Mouse (Mus musculus) heart, adult 2 months (tissue): ENCODE data around the gene Gbx1. TPM values are rescaled to one million over a fixed set of nuclear protein-coding genes. Genes with fewer than 3 reads are reported as not detected.

Experiments used
- DNase-seq, 2 experiments: peaks; one replicate each; pipeline ENCODE4 v3.0.0; 2021
- H3K27ac ChIP-seq: fragments of 200-600 bp; 2 replicates; pipeline ENCODE4 v1.8.1; 2022
- H3K27me3 ChIP-seq: fragments of 200-500 bp; 2 replicates; pipeline ENCODE4 v1.6.1; 2012; ENCODE audit warnings: mild to moderate bottlenecking, low read length, inconsistent platforms, mixed read lengths; ENCODE audit not compliant: control insufficient read depth, insufficient read depth
- H3K36me3 ChIP-seq: fragments of 200-500 bp; 2 replicates; pipeline ENCODE4 v1.6.1; 2012; ENCODE audit warnings: low read length, inconsistent platforms; ENCODE audit not compliant: control insufficient read depth, insufficient read depth
- H3K4me1 ChIP-seq: fragments of 200-500 bp; 2 replicates; pipeline ENCODE4 v1.6.1; 2011; ENCODE audit warnings: low read length; ENCODE audit not compliant: control insufficient read depth, insufficient read depth
- H3K4me3 ChIP-seq: fragments of 200-600 bp; 2 replicates; pipeline ENCODE4 v1.8.1; 2022
- H3K79me2 ChIP-seq: fragments of 200-500 bp; replicated peaks from 2 replicates; pipeline ENCODE4 v1.6.1; 2012; ENCODE audit warnings: mild to moderate bottlenecking, inconsistent platforms, low read length, moderate library complexity, mixed read lengths; ENCODE audit not compliant: control insufficient read depth, insufficient read depth
- H3K9ac ChIP-seq: fragments of 200-500 bp; 2 replicates; pipeline ENCODE4 v1.6.1; 2012; ENCODE audit warnings: low read depth, mild to moderate bottlenecking, control low read depth, inconsistent platforms, low read length, mixed read lengths
- CTCF ChIP-seq: fragments of 200-600 bp; IDR thresholded peaks from 2 replicates; pipeline ENCODE4 v1.8.1; 2022; ENCODE audit warnings: antibody characterized with exemption, mild to moderate bottlenecking, moderate library complexity
- EP300 ChIP-seq: fragments of 200-500 bp; IDR thresholded peaks from 2 replicates; pipeline ENCODE4 v1.6.1; 2011; ENCODE audit warnings: low read depth, low read length, control low read depth; ENCODE audit not compliant: insufficient read depth
- POLR2A ChIP-seq: fragments of 200-500 bp; IDR thresholded peaks from 2 replicates; pipeline ENCODE4 v1.6.1; 2011; ENCODE audit warnings: mild to moderate bottlenecking, low read depth, low read length, control low read depth; ENCODE audit not compliant: insufficient read depth
- WGBS: fragments of 180-500 bp; shearing (Covaris S2); methylation state at CpG from one replicate; pipeline ENCODE4 v1.1.7; 2018; 5-methylcytosine and 5-hydroxymethylcytosine counted together
- intact Hi-C: fragments of 180-260 bp; cut with DNase I; formaldehyde crosslinking; loops from one replicate; pipeline ENCODE4 v1.15.1; 2025
- polyA plus RNA-seq: library from polyadenylated mRNA; depleted of rRNA; stranded (reverse); fragments of >200 nt; gene quantifications from 2 replicates; pipeline ENCODE4 v1.2.3, GENCODE M21; 2012; rRNA removed
- total RNA-seq, 2 experiments: library from RNA; stranded (reverse); gene quantifications; 2 replicates each; pipeline ENCODE4 v1.2.3; 2021

Gbx1 gene
- total and polyA plus RNA-seq, 3 experiments, result 0.06 TPM; not detected in 2

GRCm38 (mm10) chr5:24453985-24454303, 73.1 kb downstream of the Gbx1 start:
- DNase-seq, result peak in 1 of 2 experiments; percentile 30
- Histone ChIP-seq H3K27me3 (no peaks in the 10 kb centered on the region), H3K4me1 (peaks cover 24% of the 10 kb centered on the region), H3K79me2 (peaks cover 10% of the 10 kb centered on the region), H3K9ac (no peak overlapping the region), H3K27ac (peak overlapping the region; percentile 93), H3K4me3 (no peak overlapping the region), H3K36me3 (no peaks in the 10 kb centered on the region)
- TF ChIP-seq POLR2A, result no peak
- TF ChIP-seq CTCF, result no peak
- no peak for TF ChIP-seq EP300
- intact Hi-C loops, result loop anchor here (2.0 kb wide), 1 partner anchor 17 kb away; no protein-coding TSS in a partner anchor
- 19% methylated on average over 2 of the region's 2 CpGs for WGBS

- Histone ChIP-seq H3K27ac (peak overlapping the region; percentile 93), H3K4me3 (peak overlapping the region; percentile 70), H3K79me2 (peaks cover 10% of the 10 kb centered on the region), H3K36me3 (no peaks in the 10 kb centered on the region), H3K9ac (peak overlapping the region; percentile 90), H3K4me1 (peaks cover 24% of the 10 kb centered on the region), H3K27me3 (no peaks in the 10 kb centered on the region)
- intact Hi-C loops, result no loop called here
- 25% methylated on average over 5 of the region's 5 CpGs for WGBS
- no peak for TF ChIP-seq EP300
- no peak for TF ChIP-seq CTCF
- no peak for TF ChIP-seq POLR2A
- DNase-seq, result no peak
Measured at GRCm38 (mm10) chr5:24453283-24453984, 73.6 kb downstream of the Gbx1 start.

Other genes starting within 250 kb of the Gbx1 start
- 10 to 100 TPM; 59.3 to 68.5 TPM for gene Kcnh2, start 175.6 kb downstream of the Gbx1 start, total RNA-seq
- 119 and 121 TPM in 2 replicates for gene Kcnh2, start 175.6 kb downstream of the Gbx1 start, polyA plus RNA-seq
- gene Nos3, start 162.4 kb downstream of the Gbx1 start, total RNA-seq, result 10 to 100 TPM; 23.5 to 24.4 TPM
- gene Nos3, start 162.4 kb downstream of the Gbx1 start, polyA plus RNA-seq, result 26.3 and 30.7 TPM in 2 replicates
- gene Atg9b, start 135.1 kb downstream of the Gbx1 start, total RNA-seq, result 1 to 10 TPM in 1 of 2 experiments, under 1 TPM in 1; 0.89 to 1.1 TPM
- gene Atg9b, start 135.1 kb downstream of the Gbx1 start, polyA plus RNA-seq, result 2.2 and 2.3 TPM in 2 replicates
- gene Abcb8, start 133.5 kb downstream of the Gbx1 start, total RNA-seq, result 10 to 100 TPM; 81.2 to 89.8 TPM
- 148 and 151 TPM in 2 replicates for gene Abcb8, start 133.5 kb downstream of the Gbx1 start, polyA plus RNA-seq
- gene Asic3, start 113.8 kb downstream of the Gbx1 start, total RNA-seq, result under 1 TPM in 1 of 2 experiments, not detected in 1; 0.14 TPM
- gene Asic3, start 113.8 kb downstream of the Gbx1 start, polyA plus RNA-seq, result 0.32 and 0.59 TPM in 2 replicates
- gene Cdk5, start 103.7 kb downstream of the Gbx1 start, total RNA-seq, result 10 to 100 TPM; 19.9 to 21.7 TPM
- gene Cdk5, start 103.7 kb downstream of the Gbx1 start, polyA plus RNA-seq, result 42.7 and 51.8 TPM in 2 replicates
- 10 to 100 TPM; 22.4 to 25.9 TPM for gene Slc4a2, start 103.4 kb downstream of the Gbx1 start, total RNA-seq
- 37.9 and 41.2 TPM in 2 replicates for gene Slc4a2, start 103.4 kb downstream of the Gbx1 start, polyA plus RNA-seq
- 100 to 1,000 TPM; 287 to 328 TPM for gene Fastk, start 81.9 kb downstream of the Gbx1 start, total RNA-seq
- gene Fastk, start 81.9 kb downstream of the Gbx1 start, polyA plus RNA-seq, result 609 and 613 TPM in 2 replicates
- 10 to 100 TPM; 10.4 to 13.9 TPM for gene Tmub1, start 79.3 kb downstream of the Gbx1 start, total RNA-seq
- 28.5 and 34.0 TPM in 2 replicates for gene Tmub1, start 79.3 kb downstream of the Gbx1 start, polyA plus RNA-seq
- 100 to 1,000 TPM in 1 of 2 experiments, 10 to 100 TPM in 1; 88.4 to 103 TPM for gene Agap3, start 75.0 kb downstream of the Gbx1 start, total RNA-seq
- gene Agap3, start 75.0 kb downstream of the Gbx1 start, polyA plus RNA-seq, result 78.1 and 102 TPM in 2 replicates
- 10 to 100 TPM; 80.8 to 93.5 TPM for gene Asb10, start 13.8 kb upstream of the Gbx1 start, total RNA-seq
- gene Asb10, start 13.8 kb upstream of the Gbx1 start, polyA plus RNA-seq, result 138 and 163 TPM in 2 replicates
- gene 4931409K22Rik, start 29.6 kb upstream of the Gbx1 start, total RNA-seq, result not detected
- gene 4931409K22Rik, start 29.6 kb upstream of the Gbx1 start, polyA plus RNA-seq, result 0.06 TPM in 1 of 2 replicates, not detected in the other
- 10 to 100 TPM; 52.5 to 55.8 TPM for gene Abcf2, start 50.3 kb upstream of the Gbx1 start, total RNA-seq
- gene Abcf2, start 50.3 kb upstream of the Gbx1 start, polyA plus RNA-seq, result 43.3 and 57.2 TPM in 2 replicates
- gene Chpf2, start 59.5 kb upstream of the Gbx1 start, total RNA-seq, result 1 to 10 TPM; 7.5 to 9.0 TPM
- gene Chpf2, start 59.5 kb upstream of the Gbx1 start, polyA plus RNA-seq, result 9.9 and 12.3 TPM in 2 replicates
- 10 to 100 TPM; 58.7 to 61.8 TPM for gene Smarcd3, start 97.2 kb upstream of the Gbx1 start, total RNA-seq
- 60.2 and 61.0 TPM in 2 replicates for gene Smarcd3, start 97.2 kb upstream of the Gbx1 start, polyA plus RNA-seq
- gene Nub1, start 158.3 kb upstream of the Gbx1 start, total RNA-seq, result 10 to 100 TPM; 32.2 to 39.9 TPM
- gene Nub1, start 158.3 kb upstream of the Gbx1 start, polyA plus RNA-seq, result 26.3 and 32.8 TPM in 2 replicates
- gene Wdr86, start 203.5 kb upstream of the Gbx1 start, total RNA-seq, result 1 to 10 TPM in 1 of 2 experiments, under 1 TPM in 1; 0.43 to 1.0 TPM
- 0.73 and 1.4 TPM in 2 replicates for gene Wdr86, start 203.5 kb upstream of the Gbx1 start, polyA plus RNA-seq
- not detected for gene Crygn, start 230.8 kb upstream of the Gbx1 start, total RNA-seq
- not detected in 2 replicates for gene Crygn, start 230.8 kb upstream of the Gbx1 start, polyA plus RNA-seq